Mouse (Mus musculus) G1E (cell line): ENCODE data around the gene Wdr61.

Experiments used
- CTCF ChIP-seq: IDR thresholded peaks from 2 replicates; pipeline ENCODE4 v1.5.1; 2012; ENCODE audit warnings: low read depth, low read length, inconsistent platforms, mixed read lengths
- GATA1 ChIP-seq: IDR thresholded peaks from 2 replicates; pipeline ENCODE4 v1.6.1; 2012; ENCODE audit warnings: borderline replicate concordance, low read length, inconsistent platforms, mixed read lengths
- POLR2AphosphoS5 ChIP-seq: IDR thresholded peaks from 2 replicates; pipeline ENCODE4 v1.6.1; 2012; ENCODE audit warnings: low read depth, low read length, inconsistent platforms; ENCODE audit not compliant: insufficient replicate concordance
- TAL1 ChIP-seq: conservative IDR thresholded peaks from 2 replicates; pipeline ENCODE4 v1.6.1; 2012; ENCODE audit warnings: low read depth, low read length, inconsistent platforms, mixed read lengths

GRCm38 (mm10) chr9:54759592-54759991 is 25.3 kb upstream of the Wdr61 start:
- TF ChIP-seq CTCF (no peak), GATA1 (no peak), POLR2AphosphoS5 (no peak), TAL1 (no peak)
